Mouse (Mus musculus) C2C12 (cell line): ENCODE measurements at regions not wholly inside any gene's neighbourhood (a gene's known extent, or its start where the extent isn't known, plus 50 kb on each side); places are given as distances from the start of the nearest gene placed in this dataset.

Source experiments
- H3K27me3 ChIP-seq: one replicate; pipeline ENCODE4 v1.6.1; 2011; ENCODE audit not compliant: control insufficient read depth, insufficient read depth, insufficient read length
- H3K36me3 ChIP-seq: one replicate; pipeline ENCODE4 v1.6.1; 2011; ENCODE audit not compliant: control insufficient read depth, insufficient read depth
- H3K4me3 ChIP-seq: one replicate; pipeline ENCODE4 v1.5.1; 2011; ENCODE audit warnings: mild to moderate bottlenecking, control low read depth; ENCODE audit not compliant: poor library complexity, insufficient read depth, severe bottlenecking
- H3K79me2 ChIP-seq: one replicate; pipeline ENCODE4 v1.6.1; 2011; ENCODE audit not compliant: control insufficient read depth, insufficient read depth
- H3K79me3 ChIP-seq: one replicate; pipeline ENCODE4 v1.6.1; 2011; ENCODE audit warnings: low read depth, control low read depth
- H3ac ChIP-seq: one replicate; pipeline ENCODE3; 2011; ENCODE audit warnings: low read depth; ENCODE audit not compliant: control insufficient read depth, insufficient read length
- CEBPB ChIP-seq: IDR thresholded peaks from one replicate; pipeline ENCODE4 v1.6.1; 2011; ENCODE audit warnings: low read depth, mild to moderate bottlenecking, control low read depth, moderate library complexity
- CTCF ChIP-seq: IDR thresholded peaks from one replicate; pipeline ENCODE4 v1.5.1; 2011; ENCODE audit not compliant: control insufficient read depth, insufficient read depth, insufficient read length
- FOSL1 ChIP-seq: IDR thresholded peaks from one replicate; pipeline ENCODE4 v1.8.0; 2011; ENCODE audit warnings: mild to moderate bottlenecking, low read length; ENCODE audit not compliant: poor library complexity, insufficient read depth, severe bottlenecking
- MAX ChIP-seq: IDR thresholded peaks from one replicate; pipeline ENCODE4 v1.6.1; 2011; ENCODE audit warnings: mild to moderate bottlenecking, control low read depth
- MYOD1 ChIP-seq: IDR thresholded peaks from one replicate; pipeline ENCODE4 v1.6.1; 2011; ENCODE audit warnings: low read depth; ENCODE audit not compliant: control insufficient read depth, insufficient read length
- MYOG ChIP-seq: IDR thresholded peaks from one replicate; pipeline ENCODE4 v1.6.1; 2011; ENCODE audit not compliant: control insufficient read depth, insufficient read length; ENCODE audit errors: extremely low read depth
- USF1 ChIP-seq: IDR thresholded peaks from one replicate; pipeline ENCODE4 v1.6.1; 2011; ENCODE audit warnings: low read depth, mild to moderate bottlenecking, control low read depth, moderate library complexity

GRCm38 (mm10) chr17:4265946-4266345 lies 569.9 kb upstream of the Nox3 start:
- Histone ChIP-seq H3ac (no peak overlapping the region), H3K36me3 (no peaks in the 10 kb centered on the region), H3K79me3 (no peaks in the 10 kb centered on the region), H3K27me3 (no peaks in the 10 kb centered on the region), H3K4me3 (no peak overlapping the region), H3K79me2 (no peaks in the 10 kb centered on the region)
- no peak for TF ChIP-seq MYOD1
- TF ChIP-seq CEBPB, result no peak
- no peak for TF ChIP-seq FOSL1
- TF ChIP-seq MYOG, result no peak
- no peak for TF ChIP-seq USF1
- no peak for TF ChIP-seq CTCF
- no peak for TF ChIP-seq MAX

DNA sequence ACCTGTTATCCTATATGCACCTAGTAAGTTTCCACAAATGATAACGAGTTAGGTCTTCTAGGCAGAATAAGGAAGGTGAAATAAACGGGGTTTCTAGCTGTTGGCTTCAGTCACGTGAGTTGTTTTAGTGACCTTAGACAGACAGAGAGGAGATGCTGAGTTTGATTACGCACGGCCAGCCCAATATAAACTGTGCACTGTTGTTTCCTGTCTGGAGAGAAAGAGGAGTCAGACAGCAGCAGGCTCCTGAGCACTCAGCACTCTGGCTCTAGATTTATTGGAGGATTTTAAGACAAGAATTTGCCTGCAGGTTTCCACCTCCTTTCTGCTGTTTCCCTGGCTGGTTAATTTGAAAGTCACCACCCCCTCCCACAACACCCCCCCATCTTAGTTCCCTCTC lies 570.4 kb upstream of the Nox3 start:
- Histone ChIP-seq H3K79me2 (no peaks in the 10 kb centered on the region), H3K27me3 (no peaks in the 10 kb centered on the region), H3K36me3 (no peaks in the 10 kb centered on the region), H3ac (no peak overlapping the region), H3K79me3 (no peaks in the 10 kb centered on the region), H3K4me3 (no peak overlapping the region)
- TF ChIP-seq MYOG, result no peak
- no peak for TF ChIP-seq CEBPB

DNA sequence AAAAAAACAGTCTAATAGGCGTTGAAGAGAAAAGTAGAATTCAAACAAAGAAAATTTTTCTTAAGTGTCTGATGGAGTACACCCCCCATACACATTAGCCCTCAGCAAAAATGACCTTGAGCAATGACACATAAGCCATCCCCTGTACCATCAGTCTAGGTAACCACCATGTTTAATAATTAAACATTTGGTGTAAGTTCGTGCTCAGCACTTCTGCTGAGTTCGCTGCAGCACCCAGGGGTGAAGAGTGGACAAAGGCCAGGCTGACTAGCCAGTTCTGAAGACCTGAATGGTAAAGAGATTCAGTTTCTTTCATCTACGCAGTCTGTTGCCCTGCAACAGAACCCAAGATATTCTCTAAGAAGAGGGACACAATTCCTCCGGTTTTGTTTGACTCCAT lies 572.3 kb upstream of the Nox3 start:
- H3K79me3 ChIP-seq, result no peaks in the 10 kb centered on the region
- no peaks in the 10 kb centered on the region for H3K27me3 ChIP-seq
- TF ChIP-seq CTCF, result no peak
- no peak for TF ChIP-seq MAX
- no peak overlapping the region for H3K4me3 ChIP-seq
- H3ac ChIP-seq, result no peak overlapping the region
- H3K36me3 ChIP-seq, result no peaks in the 10 kb centered on the region
- no peaks in the 10 kb centered on the region for H3K79me2 ChIP-seq

GRCm38 (mm10) chr17:4272456-4272855 lies 576.4 kb upstream of the Nox3 start:
- no peak overlapping the region for H3K4me3 ChIP-seq
- TF ChIP-seq MYOD1 (no peak), USF1 (peak; percentile 10)
- no peaks in the 10 kb centered on the region for H3K27me3 ChIP-seq
- H3K36me3 ChIP-seq, result no peaks in the 10 kb centered on the region
- H3K79me2 ChIP-seq, result no peaks in the 10 kb centered on the region
- H3ac ChIP-seq, result no peak overlapping the region
- no peaks in the 10 kb centered on the region for H3K79me3 ChIP-seq

GRCm38 (mm10) chr17:4276722-4277121 lies 580.7 kb upstream of the Nox3 start:
- Histone ChIP-seq H3K79me2 (no peaks in the 10 kb centered on the region), H3K79me3 (no peaks in the 10 kb centered on the region), H3K4me3 (no peak overlapping the region), H3K36me3 (no peaks in the 10 kb centered on the region), H3K27me3 (no peaks in the 10 kb centered on the region), H3ac (no peak overlapping the region)
- TF ChIP-seq MYOD1, result no peak
- TF ChIP-seq USF1, result no peak
- no peak for TF ChIP-seq MYOG
- TF ChIP-seq CEBPB, result no peak
- TF ChIP-seq CTCF, result no peak
- TF ChIP-seq MAX, result no peak
- TF ChIP-seq FOSL1, result no peak

DNA sequence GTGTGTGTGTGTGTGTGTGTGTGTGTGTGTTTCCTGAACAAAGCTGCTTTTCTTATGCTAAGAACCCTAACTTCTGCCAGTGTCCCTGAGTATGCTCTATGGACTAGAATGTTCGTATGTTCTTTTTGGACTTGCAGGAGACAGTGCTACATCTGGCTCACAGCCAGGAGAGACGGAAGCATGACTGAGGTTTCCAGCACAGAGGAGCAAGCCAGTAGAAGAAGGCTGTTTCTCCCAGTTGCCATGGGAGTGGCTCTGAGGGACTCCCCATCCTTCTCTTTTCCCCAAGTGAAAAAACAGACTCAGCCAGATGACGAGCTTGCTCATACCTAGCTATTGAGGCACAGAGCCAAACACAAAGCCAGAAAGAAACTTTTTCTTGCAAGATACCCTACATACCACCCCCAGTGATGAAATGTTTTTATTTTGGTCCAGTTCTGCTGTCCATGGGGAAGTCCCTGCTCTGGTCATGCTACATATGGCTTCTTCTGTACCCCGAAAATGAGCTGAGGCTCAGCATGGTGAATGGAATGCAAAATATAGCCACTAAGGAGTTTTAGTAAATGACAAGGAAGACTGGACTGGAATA lies 582.3 kb upstream of the Nox3 start:
- H3K79me3 ChIP-seq, result no peaks in the 10 kb centered on the region
- H3K36me3 ChIP-seq, result no peaks in the 10 kb centered on the region
- H3ac ChIP-seq, result no peak overlapping the region
- TF ChIP-seq FOSL1, result no peak
- TF ChIP-seq MAX, result no peak
- no peak for TF ChIP-seq MYOG
- TF ChIP-seq MYOD1, result no peak
- no peak for TF ChIP-seq CTCF
- TF ChIP-seq USF1, result no peak
- no peak for TF ChIP-seq CEBPB
- no peak overlapping the region for H3K4me3 ChIP-seq
- H3K79me2 ChIP-seq, result no peaks in the 10 kb centered on the region
- no peaks in the 10 kb centered on the region for H3K27me3 ChIP-seq
